Mouse (Mus musculus) kidney, postnatal 4 days (tissue): ENCODE measurements around the gene Hoxb6.

ENCODE experiments used
- DNase-seq, 2 experiments: peaks; one replicate each; pipeline ENCODE4 v3.0.0; 2021; ENCODE audit warnings: mixed read lengths in 2 of 2

Hoxb6 gene

DNA sequence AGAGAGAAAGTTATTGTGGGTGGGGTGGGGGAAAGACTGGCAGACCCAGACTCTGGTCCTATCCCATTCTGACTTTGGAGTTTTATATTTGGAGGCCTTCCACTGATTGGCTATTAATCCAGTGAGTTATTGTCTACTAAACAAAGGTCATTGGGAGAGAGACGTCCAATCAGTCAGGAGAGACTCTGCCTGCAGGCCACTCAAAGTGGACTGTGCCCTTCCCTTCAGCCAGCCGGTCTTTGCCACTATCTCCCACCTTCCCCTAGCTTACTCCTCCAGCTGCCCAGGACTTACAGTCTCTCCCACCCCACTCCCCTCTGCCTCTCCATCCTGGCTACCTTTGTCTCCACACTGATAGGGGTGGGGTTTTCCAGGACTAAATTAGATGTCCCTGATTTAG is 44.3 kb downstream of the Hoxb6 start:
- peak; percentile 41 to 50 for DNase-seq

- DNase-seq, result peak in 1 of 2 experiments; percentile 1
Measured at GRCm38 (mm10) chr11:96337026-96337425, 44.8 kb downstream of the Hoxb6 start.

- DNase-seq, result peak; percentile 10 to 42
Measured at GRCm38 (mm10) chr11:96338957-96339855, 46.9 kb downstream of the Hoxb6 start.

DNA sequence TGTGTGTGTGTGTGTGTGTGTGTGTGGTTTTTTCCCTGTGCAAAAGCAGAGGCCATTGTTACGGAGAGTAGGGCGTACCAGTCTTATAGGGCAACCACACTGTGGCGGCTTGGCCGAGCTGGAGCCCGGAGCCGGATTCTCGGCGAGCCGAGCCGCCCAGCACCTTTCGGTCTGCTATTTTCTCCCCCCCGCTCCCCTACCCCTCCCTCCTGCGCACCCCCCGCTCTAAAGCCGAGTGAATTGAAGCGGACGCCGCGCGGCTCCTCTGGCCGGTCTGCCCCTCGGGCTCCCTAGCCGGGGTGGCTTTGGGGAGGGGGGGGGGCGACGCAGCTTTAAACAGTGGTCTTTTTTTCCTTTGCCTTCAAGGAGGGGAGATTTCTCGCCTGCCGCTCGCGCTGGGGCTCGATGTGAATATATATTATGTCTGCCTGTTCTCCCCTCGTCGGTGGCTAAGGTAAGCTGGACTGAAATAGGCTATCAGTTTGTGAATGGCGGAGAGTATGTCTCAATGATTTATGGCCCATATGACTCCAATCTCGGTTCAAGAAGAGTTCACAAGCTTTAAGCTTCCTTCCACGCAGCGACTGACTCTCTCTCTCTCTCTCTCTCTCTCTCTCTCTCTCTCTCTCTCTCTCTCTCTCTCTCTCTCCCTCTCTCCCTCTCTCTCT is 48.6 kb downstream of the Hoxb6 start:
- peak; percentile 75 to 83 for DNase-seq

DNA sequence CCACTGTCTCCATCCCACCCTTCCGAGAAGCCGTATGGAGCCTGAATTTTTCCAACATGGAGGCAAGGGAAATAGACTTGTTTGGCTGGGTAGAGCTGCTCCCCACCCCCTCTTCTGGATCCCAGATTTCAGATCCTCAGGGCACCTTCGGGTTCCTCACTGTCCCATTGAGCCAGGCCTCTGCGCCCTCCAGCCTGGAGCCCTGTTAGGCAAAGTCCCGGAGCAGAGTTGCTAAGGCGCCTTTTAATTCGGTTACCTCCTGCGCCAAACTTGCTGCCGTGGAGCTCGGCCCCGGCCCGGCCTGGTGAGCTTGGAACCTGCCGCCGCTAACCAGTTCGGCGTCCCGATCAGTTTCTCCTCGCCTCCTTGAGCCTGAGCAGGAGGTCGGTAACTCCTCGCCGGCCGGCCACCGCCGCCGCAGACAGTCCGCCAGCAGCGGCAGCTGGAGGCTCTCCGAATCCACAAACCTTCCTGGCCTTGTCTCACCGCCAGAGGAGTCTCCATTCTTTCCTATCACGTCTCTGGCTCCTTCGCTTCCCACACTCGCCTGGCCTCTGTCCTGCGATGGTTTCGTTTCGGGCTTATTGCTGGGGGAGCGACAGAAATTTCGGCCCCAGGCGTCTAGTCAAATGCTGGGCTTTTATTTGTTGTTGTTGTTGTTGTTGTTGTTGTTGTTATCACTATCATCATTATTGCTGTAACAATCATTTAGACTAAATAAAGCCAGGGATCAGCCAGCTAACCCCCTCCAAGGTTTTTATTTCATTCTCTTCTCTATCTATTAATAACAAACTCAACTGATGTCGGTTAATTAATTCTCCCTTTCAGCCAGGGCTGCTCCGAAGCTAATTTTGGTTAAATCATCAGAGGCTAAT is 49.7 kb downstream of the Hoxb6 start:
- peak; percentile 79 to 88 for DNase-seq

- peak in 1 of 2 experiments; percentile 45 for DNase-seq
Measured at GRCm38 (mm10) chr11:96342576-96342930, 50.3 kb downstream of the Hoxb6 start.

DNA sequence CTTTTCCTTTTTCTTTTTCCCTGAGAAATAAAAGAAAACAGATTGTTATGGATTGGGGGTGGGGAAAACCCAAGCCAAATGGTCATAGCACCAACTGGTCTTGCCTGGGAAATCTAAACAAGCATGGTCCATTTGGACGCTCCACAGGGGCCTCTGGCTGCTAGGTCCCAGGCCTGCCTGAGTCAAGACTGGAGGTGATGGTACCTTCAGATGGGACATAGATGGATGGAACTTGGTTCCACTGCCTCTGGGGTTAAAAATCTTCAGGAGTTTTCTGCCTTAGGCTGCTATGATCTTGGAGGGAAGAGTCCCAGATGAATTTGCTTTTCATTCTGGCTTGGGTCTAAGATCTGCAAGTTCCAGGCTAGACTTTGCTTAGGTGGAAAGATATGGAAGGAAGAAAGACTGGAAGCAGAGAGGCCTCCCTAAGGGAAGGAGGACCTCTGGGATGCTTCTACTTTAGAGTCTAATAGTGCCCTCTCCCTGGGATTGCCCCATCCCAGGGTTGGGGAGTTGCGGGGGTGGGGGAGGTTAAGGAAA is 51.0 kb downstream of the Hoxb6 start:
- peak in 1 of 2 experiments; percentile 52 for DNase-seq

DNA sequence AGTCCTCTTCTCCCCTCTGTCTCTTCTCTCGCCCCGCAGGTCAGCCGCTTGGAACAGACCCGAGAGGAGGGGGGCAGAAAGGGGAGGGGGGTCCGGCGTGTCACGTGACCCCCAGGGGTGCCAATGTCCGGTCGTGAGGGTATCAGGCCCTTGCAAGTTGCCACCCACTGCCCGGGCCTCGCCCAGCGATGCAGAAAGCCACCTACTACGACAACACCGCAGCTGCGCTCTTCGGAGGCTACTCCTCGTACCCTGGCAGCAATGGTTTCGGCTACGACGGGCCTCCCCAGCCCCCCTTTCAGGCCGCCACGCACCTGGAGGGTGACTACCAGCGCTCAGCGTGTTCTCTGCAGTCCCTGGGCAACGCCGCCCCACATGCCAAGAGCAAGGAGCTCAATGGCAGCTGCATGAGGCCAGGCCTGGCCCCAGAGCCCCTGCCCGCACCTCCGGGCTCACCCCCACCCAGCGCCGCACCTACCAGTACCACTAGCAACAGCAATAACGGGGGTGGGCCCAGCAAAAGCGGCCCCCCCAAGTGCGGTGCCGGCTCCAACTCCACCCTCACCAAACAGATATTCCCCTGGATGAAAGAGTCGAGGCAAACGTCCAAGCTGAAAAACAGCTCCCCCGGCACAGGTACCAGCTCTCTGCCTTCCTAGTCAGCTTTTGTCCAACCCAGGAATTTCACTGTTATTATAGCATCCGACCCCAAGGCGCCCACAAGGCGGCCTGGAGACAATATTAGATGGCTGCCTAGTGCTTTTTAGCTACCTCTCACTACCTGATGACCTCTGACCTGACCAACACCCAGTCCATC is 52.0 kb downstream of the Hoxb6 start:
- peak; percentile 65 to 79 for DNase-seq

DNA sequence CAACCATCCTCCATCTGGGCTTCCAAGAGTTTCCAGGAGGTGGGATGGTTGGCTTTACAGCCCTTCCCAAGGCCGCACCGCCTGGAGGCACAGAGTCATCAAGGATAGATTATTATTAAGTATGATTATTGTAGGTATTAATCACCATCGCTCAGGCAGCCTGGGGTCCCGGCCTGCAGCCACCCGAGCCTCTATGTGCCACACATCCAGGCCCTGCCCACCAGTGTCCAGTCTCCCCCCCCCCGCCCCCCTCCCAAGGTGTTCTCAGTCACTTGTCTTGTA is 52.5 kb downstream of the Hoxb6 start:
- DNase-seq, result peak in 1 of 2 experiments; percentile 56

DNA sequence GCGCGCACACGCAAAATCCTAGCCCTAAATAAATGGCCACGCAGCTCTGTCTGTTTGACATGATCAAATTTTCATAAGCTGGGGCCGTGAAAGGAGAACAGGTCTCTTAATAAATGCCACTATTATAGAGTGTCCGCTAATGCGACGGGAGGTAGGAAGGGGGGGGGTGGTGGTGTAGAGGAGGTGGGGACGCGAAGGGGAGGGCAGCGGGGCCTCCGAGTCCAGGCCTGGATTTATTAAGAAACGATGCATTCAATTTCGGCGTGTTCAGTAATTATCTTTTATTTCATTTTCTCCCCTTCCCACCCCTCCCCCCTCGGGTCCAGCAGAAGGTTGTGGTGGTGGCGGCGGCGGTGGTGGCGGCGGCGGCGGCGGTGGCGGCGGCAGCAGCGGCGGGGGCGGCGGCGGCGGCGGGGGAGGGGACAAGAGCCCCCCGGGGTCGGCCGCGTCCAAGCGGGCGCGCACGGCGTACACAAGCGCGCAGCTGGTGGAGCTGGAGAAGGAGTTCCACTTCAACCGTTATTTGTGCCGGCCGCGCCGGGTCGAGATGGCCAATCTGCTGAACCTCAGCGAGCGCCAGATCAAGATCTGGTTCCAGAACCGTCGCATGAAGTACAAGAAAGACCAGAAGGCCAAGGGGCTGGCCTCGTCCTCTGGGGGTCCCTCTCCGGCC is 53.1 kb downstream of the Hoxb6 start:
- peak; percentile 69 to 80 for DNase-seq

GRCm38 (mm10) chr11:96345893-96346806 is 53.9 kb downstream of the Hoxb6 start:
- peak; percentile 66 to 78 for DNase-seq

DNA sequence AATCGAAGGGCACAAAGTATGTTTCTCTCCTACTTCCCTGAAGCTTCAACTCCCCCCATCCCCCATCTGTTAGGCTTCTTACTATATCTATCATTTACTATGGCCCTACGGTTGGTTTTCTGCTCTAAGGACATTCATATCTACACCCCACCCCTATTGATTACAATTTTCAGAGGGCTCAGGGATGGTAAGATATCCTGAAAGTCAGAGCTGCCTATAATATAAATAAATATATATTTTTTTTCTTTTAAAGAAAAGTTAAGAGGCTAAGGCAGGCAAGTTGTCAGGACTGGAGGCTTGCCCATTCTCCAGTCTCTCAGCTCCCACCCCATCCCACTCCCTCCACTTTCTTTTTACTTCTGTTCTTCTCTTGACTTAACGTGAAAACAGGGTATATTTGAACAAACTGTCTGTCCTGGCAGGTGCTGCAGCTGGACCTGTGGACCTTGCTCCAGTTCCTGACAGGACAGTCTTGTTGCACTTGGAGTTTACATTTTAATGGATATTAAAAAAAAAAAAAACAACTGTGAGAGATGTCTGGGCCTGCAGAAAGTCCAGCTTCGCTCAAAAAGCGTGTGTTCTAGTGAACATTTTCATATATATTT is 54.7 kb downstream of the Hoxb6 start:
- peak in 1 of 2 experiments; percentile 51 for DNase-seq

DNA sequence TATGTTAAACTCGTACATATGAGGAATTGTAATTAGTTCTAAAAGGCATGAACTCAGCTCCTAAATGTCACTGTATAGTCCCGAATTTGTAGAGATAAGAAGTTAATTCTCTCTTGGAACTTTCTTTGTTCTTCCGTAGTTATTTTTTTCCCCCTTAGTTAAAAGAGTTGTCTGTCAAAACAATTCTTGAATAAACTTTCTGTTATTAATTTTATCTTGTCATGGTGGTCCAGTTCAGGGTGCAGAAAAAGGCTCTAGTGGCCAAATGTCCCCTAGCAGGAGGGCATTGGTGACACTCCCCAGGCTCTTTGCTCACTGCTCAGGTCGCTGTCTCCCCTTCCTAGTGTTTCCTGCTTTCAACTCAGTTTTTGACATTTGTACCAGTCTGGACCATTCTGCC is 55.4 kb downstream of the Hoxb6 start:
- no peak for DNase-seq

DNA sequence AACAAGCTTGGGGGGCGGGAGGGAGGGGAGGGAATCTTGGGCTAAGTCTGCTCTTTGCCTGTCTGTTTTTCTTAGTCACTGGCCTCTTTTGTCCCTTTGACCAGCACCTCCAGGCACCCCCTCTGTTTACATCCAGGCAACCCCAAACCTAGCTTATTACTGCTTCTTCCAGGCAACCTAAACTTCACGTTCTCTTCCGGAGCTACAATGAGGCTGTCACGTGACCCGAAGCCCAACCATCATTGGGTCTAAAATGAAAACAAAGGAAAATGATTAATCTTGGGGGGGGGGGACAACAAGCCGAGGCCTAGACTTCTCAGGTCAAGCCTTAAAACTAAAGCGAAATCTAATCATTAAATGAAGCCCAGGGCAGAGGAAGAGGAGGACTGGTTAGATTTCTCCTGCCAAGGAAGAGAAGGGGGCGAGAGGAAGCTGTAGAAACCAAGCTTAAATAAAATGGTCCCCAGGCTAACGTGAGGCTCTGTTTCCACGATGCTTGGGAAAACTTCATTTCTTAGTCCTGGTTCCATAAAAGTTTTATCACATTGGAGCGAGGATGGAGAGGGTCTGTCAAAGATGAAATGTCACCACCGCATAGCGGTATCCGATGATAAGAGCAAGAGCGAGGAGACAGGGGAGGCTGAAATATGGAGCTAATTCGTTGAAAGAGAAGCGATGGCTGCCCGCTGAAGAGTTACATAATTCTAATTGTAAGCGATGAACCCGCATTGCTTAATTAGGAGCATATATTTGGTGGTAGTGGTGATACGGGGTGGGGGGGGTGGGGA is 56.1 kb downstream of the Hoxb6 start:
- peak; percentile 76 to 88 for DNase-seq

GRCm38 (mm10) chr11:96348988-96349387 is 56.7 kb downstream of the Hoxb6 start:
- DNase-seq, result no peak

- DNase-seq, result peak; percentile 78 to 86
Measured at GRCm38 (mm10) chr11:96349491-96350340, 57.4 kb downstream of the Hoxb6 start.

- DNase-seq, result no peak
Measured at GRCm38 (mm10) chr11:96350341-96350624, 58.0 kb downstream of the Hoxb6 start, which contains the start of gene Hoxb2. Gene Hoxb2 (plus strand): TSS chr11:96350525.

GRCm38 (mm10) chr11:96350791-96351190 is 58.5 kb downstream of the Hoxb6 start:
- peak in 1 of 2 experiments; percentile 39 for DNase-seq
